Mouse (Mus musculus): ENCODE measurements around the gene Nmur1. TPM values are rescaled to one million over a fixed set of nuclear protein-coding genes. Genes with fewer than 3 reads are reported as not detected.
"Not testable (repeated sequence)": the region's sequence is repeated elsewhere in the genome, so short reads cannot be mapped to it uniquely, and the experiment has no call there.

Gene Nmur1
- total RNA-seq, 2 experiments from 2014 or later: not detected

DNA sequence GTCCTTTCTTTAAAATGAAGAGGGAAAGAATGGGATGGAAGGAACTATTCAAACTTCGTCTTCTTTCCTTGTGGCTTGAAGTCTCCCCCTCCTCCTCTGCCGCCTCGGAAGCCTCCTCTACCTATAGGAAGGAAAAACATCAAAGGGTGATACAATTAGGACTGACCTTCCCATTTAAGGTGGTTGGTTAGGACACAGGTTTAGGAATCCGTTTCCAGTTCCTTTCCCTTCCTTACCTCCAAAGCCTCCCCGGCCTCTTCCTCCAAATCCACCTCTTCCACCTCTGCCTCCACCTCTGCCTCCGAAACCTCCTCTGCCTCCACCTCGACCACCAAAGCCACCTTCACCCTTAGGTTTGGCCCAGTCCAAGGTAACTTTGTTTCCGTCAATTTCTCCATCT lies 75.5 kb downstream of the Nmur1 start:
- Histone ChIP-seq H3K4me3 (no peak overlapping the region), H3K27ac (no peak overlapping the region)
- no peak for DNase-seq (ENCODE audit: extremely low spot score in 1 of 2, low spot score in 2 of 2)
- TF ChIP-seq CTCF (IDR thresholded peaks at IDR 0.05): no peak
- intact Hi-C loops (cut with DNase I): no loop called here

DNA sequence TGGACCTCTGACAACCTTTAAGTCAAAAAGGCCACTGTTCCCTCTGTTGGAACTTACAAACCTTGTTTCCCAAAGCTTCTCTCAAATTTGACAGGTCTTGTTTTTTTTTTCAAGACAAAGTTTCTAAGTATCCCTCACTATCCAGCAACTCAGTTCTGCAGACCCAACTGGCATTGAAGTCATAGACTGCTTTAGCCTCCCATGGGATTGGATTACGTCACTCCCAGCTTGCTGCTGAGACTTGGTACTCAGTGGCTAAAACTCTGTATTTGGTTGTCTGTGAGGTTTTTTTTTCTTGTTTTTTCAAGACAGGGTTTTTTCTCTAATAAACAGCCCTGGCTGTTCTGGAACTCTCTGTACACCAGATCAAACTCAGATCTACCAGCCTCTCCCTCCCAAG lies 76.3 kb downstream of the Nmur1 start:
- intact Hi-C loops (cut with DNase I): no loop called here
- TF ChIP-seq CTCF (IDR thresholded peaks at IDR 0.05): no peak
- Histone ChIP-seq H3K4me3 (no peak overlapping the region), H3K27ac (no peak overlapping the region)
- no peak for DNase-seq (ENCODE audit: extremely low spot score in 1 of 2, low spot score in 2 of 2)

DNA sequence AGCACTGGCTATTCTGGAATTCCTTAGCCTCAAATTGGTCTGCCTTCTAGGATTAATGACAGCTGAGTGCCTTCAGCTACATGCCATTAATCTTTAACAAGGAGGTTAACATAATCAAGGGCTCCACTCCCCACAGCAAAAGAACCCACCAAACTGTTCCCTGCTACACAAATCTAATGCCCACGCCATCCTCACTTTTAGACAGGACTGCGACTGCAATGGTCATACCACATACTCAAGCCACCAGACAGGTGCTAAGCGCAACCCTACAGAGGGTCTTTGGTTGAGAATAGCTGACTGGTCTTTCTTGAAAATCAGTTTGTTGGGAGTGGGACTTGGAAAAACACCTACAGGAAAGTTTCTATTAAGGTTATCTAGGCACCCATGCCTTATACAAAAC lies 76.8 kb downstream of the Nmur1 start:
- no peak for TF ChIP-seq CTCF (IDR thresholded peaks at IDR 0.05)
- intact Hi-C loops (cut with DNase I): no loop called here
- no peak for DNase-seq (ENCODE audit: extremely low spot score in 1 of 2, low spot score in 2 of 2)
- Histone ChIP-seq H3K27ac (no peak overlapping the region), H3K4me3 (no peak overlapping the region)

DNA sequence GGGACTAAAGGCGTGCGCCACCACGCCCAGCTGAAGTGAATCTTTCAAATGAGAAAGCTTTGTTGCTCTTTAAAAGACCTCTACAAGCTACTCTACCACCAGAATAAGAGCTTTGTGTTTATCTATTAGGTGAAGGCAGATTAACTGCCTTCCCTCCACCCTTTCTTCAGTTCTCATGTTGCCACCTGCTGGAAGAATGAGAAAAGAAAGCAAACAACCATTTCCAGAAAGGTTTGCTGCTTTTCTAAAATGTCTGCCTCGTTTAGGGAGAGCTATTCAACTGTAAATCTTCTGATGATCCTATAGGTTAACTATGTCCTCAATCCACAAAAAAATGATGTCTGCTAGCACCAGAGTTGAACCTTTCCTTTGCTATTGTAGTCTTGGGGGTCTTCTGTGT lies 77.2 kb downstream of the Nmur1 start:
- TF ChIP-seq CTCF (IDR thresholded peaks at IDR 0.05): peak; percentile 32

DNA sequence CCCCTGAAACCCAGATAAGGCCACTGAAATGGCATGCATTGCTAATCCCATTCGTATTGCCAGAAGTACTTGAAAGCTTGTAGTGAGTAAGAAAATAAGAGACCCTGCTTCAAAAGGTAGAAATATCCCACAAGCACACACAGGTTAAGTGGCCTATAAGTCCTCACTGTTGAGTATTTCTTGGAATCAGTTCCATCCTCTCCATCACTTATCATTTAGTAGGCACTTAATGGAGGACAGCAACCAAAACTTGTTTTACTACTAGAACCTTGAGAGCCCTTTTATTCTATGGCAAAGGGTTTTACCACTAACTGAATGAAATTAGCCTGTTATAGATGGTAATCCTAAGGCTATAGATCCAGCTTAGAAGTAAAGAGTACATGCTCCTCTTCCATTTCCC lies 77.9 kb downstream of the Nmur1 start:
- no peak for DNase-seq (ENCODE audit: extremely low spot score in 1 of 2, low spot score in 2 of 2)
- intact Hi-C loops (cut with DNase I): no loop called here
- Histone ChIP-seq H3K27ac (no peak overlapping the region), H3K4me3 (no peak overlapping the region)
- TF ChIP-seq CTCF (IDR thresholded peaks at IDR 0.05): no peak

More for the DNA sequence above, 77.2 kb downstream of the Nmur1 start:
- no peak overlapping the region for H3K4me3 ChIP-seq
- H3K27ac ChIP-seq: no peak overlapping the region
- intact Hi-C loops (cut with DNase I): no loop called here
- DNase-seq (ENCODE audit: extremely low spot score in 1 of 2, low spot score in 2 of 2): no peak

DNA sequence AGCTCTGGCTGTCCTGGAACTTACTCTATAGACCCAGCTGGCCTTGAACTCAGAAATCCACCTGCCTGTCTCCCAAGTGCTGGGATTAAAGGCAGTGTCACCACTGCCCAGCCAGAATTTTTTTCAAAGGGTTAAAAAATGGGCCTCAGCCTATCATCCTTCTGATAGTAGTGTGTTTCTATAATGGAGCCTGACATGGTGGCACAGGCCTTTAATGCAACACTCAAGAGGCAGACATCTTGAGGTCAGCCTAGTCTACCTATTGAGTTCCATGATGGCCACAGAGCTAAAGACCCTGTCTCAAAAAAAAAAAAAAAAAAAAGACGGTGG lies 78.3 kb downstream of the Nmur1 start:
- Histone ChIP-seq H3K4me3 (no peak overlapping the region), H3K27ac (no peak overlapping the region)
- TF ChIP-seq CTCF (IDR thresholded peaks at IDR 0.05): no peak
- intact Hi-C loops (cut with DNase I): no loop called here
- no peak for DNase-seq (ENCODE audit: extremely low spot score in 1 of 2, low spot score in 2 of 2)

DNA sequence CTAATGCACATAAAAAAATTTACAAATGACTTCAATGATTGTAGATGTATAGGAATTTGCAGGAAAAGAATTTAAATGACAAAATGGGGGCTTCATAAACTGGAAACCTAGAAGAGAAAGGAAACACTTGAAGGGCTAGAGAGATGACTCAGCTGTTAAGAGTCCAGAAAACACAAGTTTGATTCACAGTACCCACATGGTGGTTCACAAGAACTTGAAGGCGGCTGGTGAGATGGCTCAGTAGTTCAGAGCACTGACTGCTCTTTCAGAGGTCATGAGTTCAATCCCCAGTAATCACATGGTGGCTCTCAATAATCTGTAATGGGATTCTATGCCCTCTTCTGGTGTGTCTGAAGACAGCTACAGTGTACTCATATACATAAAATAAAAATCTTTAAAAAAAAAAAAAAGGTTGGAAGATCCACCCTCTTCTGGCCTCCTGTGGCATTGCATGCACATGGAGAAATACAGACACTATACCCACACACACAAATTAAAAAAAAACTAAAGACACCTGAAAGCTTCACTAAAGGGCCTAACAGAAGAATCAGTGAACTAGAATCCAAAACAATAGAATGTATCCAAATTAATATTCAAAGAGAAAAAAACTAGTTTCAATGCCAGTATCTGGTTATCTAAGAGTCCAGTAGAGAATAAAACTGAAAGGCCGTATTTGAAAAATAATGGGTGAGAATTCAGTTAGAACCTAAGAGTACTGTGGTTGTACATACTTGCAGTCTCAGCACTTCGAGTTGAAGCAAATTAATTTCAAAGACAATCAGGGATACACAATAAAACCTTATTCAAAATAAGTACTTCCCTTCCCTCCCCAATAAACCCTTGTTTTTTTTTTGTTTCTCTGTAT lies 78.9 kb downstream of the Nmur1 start:
- no peak overlapping the region for H3K27ac ChIP-seq
- TF ChIP-seq CTCF (IDR thresholded peaks at IDR 0.05): peak; percentile 41
- DNase-seq (ENCODE audit: extremely low spot score in 1 of 2, low spot score in 2 of 2): no peak
- H3K4me3 ChIP-seq: no peak overlapping the region
- intact Hi-C loops (cut with DNase I): no loop called here

DNA sequence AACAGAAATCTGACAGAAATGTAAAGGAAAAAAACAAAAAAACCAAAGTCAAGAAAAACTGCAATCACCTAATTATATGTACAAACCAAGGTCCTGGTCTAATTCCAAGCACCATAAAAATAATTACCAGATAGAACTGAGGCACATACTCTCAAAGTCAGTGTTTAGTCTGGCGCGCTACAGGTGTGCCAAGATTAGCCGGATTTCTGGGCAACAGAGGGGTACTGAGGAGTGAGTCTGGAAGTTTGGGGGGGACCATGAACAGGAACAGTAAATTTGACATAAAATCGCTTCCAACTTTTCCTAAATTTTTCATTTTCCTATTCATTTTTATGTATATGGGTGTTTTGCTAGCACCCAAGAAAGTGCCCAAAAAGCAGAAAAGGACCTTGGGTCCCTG lies 80.1 kb downstream of the Nmur1 start:
- DNase-seq (ENCODE audit: extremely low spot score in 1 of 2, low spot score in 2 of 2): no peak
- no peak overlapping the region for H3K4me3 ChIP-seq
- H3K27ac ChIP-seq: no peak overlapping the region
- intact Hi-C loops (cut with DNase I): no loop called here
- no peak for TF ChIP-seq CTCF (IDR thresholded peaks at IDR 0.05)

DNA sequence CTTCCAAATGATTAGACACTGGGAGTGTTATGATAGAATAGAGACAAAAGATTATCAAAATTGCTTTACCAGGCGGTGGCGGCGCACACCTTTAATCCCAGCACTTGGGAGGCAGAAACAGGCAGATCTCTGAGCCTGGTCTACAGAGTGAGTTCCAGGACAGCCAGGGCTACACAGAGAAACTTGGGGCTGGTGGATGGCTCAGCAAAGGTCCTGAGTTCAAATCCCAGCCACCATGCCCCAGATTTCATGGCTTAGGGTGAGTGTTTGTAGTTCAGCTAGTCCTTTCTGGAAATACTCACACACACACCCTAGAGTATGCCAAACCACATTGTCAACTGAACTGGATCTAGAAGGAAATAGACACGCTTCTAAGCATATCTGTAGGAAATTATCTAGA lies 81.0 kb downstream of the Nmur1 start:
- no peak for TF ChIP-seq CTCF (IDR thresholded peaks at IDR 0.05)
- Histone ChIP-seq H3K4me3 (no peak overlapping the region), H3K27ac (no peak overlapping the region)
- DNase-seq (ENCODE audit: extremely low spot score in 1 of 2, low spot score in 2 of 2): no peak
- intact Hi-C loops (cut with DNase I): no loop called here

DNA sequence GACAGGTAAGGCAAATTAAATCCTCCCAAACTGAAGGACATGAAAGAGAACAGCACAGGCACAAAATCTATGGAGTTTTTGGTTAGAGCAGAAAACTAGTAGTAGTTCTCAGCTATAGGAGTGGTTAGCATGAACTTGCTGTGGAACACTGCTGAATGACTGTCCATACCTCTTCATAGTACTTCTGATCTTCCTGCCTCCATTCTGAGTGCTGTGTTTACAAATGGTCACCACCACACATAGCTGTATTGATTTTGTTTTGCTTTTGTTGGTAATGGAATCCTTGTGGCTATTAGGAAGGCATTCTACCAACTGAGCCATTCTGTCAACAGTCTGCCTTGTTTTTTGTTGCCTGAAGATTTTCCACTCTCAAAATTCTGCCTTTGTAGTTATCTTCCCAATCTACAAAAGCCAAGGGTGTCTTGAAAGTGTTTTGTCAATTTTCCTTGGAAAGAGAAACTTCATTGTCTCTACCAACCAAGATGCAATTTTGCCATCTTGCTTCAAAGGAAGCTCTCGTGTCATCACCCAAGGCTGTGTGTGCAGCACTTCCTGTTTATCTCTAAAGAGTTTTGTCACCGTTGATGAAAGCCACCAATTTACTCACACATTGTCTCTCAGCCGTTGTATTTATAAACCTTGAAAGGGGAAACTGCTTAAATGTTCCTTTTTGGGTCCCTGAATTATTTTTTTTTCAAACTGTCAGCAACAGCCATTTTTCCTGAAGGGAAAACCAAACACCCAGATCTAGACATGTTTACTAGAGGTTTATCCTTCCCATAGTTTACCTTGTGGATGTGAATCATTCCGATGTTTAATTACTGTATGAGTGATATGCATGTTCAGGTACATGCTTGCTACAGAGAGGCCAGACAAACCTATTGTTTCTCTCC lies 81.8 kb downstream of the Nmur1 start:
- Histone ChIP-seq H3K4me3 (no peak overlapping the region), H3K27ac (no peak overlapping the region)
- intact Hi-C loops (cut with DNase I): no loop called here
- no peak for DNase-seq (ENCODE audit: extremely low spot score in 1 of 2, low spot score in 2 of 2)
- no peak for TF ChIP-seq CTCF (IDR thresholded peaks at IDR 0.05)

DNA sequence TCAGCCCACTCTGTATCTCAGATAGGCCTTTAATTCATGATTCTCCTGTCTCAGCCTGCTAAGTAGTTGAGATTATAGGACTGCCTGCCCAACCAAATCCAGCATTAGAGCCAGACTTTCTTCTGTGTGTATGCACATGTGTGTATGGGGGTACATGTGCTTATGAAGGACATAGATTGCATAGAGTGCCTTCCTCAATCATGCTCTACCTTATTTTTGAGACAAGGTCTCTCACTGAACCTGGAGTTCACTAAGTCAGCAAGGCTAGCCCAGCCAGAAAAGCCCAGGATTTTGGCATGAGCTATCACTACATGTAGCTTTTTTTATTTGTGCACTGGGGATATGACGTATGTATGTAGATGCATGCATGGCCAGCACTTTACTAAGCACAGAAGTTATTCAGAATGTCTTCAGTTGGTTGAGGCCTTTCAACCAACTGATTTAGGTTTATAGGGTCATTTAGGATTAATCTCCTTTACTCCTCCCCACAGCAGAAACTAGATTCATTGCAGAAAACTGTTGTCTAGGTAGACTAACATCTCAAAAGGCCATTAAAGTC lies 82.9 kb downstream of the Nmur1 start:
- H3K4me3 ChIP-seq: no peak overlapping the region

DNA sequence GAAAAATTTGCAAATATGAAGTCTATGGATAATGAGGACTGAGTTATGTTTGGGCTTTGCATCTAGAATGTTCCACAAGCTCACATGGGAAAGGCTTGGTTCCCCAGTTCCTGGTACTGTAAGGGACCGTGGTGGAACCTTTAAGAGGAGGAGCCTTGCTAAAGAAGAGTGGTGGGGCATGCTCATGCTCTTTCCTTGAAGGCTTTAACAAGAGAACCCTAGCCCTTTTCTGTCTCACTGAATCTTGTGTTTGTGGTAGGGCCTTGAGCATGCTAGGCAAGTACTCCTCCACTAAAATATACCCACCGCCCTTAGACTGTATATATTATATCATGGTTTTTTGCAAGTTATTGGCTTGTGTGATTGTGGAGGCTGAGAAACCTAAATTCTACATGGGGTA lies 83.7 kb downstream of the Nmur1 start:
- DNase-seq (ENCODE audit: extremely low spot score in 1 of 2, low spot score in 2 of 2): no peak
- Histone ChIP-seq H3K27ac (no peak overlapping the region), H3K4me3 (no peak overlapping the region)
- no peak for TF ChIP-seq CTCF (IDR thresholded peaks at IDR 0.05)
- intact Hi-C loops (cut with DNase I): no loop called here

More for the DNA sequence above, 82.9 kb downstream of the Nmur1 start:
- intact Hi-C loops (cut with DNase I): no loop called here
- H3K27ac ChIP-seq: no peak overlapping the region
- no peak for DNase-seq (ENCODE audit: extremely low spot score in 1 of 2, low spot score in 2 of 2)
- TF ChIP-seq CTCF (IDR thresholded peaks at IDR 0.05): no peak

DNA sequence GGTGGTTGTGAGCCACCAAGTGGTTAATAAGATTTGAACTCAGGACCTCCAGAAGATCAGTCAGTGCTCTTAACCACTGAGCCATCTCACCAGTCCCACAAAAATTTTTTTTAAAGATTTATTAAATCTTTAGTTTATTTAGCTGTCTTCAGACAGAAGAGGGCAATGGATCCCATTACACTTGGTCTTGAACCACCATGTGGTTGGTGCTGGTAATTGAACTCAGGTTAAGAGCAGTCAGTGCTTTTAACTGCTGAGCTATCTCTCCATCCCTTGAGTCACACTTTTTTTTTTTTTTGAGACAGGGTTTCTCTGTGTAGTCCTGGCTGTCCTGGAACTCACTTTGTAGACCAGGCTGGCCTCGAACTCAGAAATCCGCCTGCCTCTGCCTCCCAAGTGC lies 84.9 kb downstream of the Nmur1 start:
- DNase-seq (ENCODE audit: extremely low spot score in 1 of 2, low spot score in 2 of 2); intact Hi-C loops (cut with DNase I): not testable (repeated sequence)

More for the DNA sequence above, 84.9 kb downstream of the Nmur1 start:
- not testable (repeated sequence) for H3K4me3 ChIP-seq, H3K27ac ChIP-seq
